Mouse (Mus musculus) left cerebral cortex, postnatal 36 days (tissue): ENCODE measurements around the gene Rsph14. TPM values are rescaled to one million over a fixed set of nuclear protein-coding genes. Genes with fewer than 3 reads are reported as not detected.
"Not testable (repeated sequence)": the region's sequence is repeated elsewhere in the genome, so short reads cannot be mapped to it uniquely, and the experiment has no call there.

Source experiments
- DNase-seq, 2 experiments: peaks; one replicate each; pipeline ENCODE4 v3.0.0; 2021 to 2022; ENCODE audit warnings: low spot score in 2 of 2, mixed read lengths in 1 of 2
- intact Hi-C: fragments of 180-260 bp; cut with DNase I; formaldehyde crosslinking; loops from one replicate; pipeline ENCODE4 v1.15.1; 2025
- total RNA-seq, 2 experiments: library from RNA; stranded (reverse); gene quantifications; 2 replicates each; pipeline ENCODE4 v1.2.3; 2021

Rsph14 gene
- total RNA-seq, 2 experiments from 2014 or later: 0.32 to 0.35 TPM

GRCm38 (mm10) chr10:75055672-75056071 lies 23.3 kb upstream of the Rsph14 start:
- intact Hi-C loops: no loop called here
- no peak for DNase-seq

GRCm38 (mm10) chr10:75054125-75054524 lies 21.7 kb upstream of the Rsph14 start:
- intact Hi-C loops: no loop called here
- DNase-seq: no peak

GRCm38 (mm10) chr10:75053655-75054054 lies 21.3 kb upstream of the Rsph14 start:
- DNase-seq: no peak
- intact Hi-C loops: no loop called here

- intact Hi-C loops: no loop called here
Observed at GRCm38 (mm10) chr10:75052902-75053301, 20.5 kb upstream of the Rsph14 start.

GRCm38 (mm10) chr10:75051364-75052074 lies 19.1 kb upstream of the Rsph14 start:
- intact Hi-C loops: no loop called here
- DNase-seq: no peak

More at GRCm38 (mm10) chr10:75052902-75053301, 20.5 kb upstream of the Rsph14 start:
- DNase-seq: no peak

- DNase-seq: no peak
- intact Hi-C loops: no loop called here
Observed at GRCm38 (mm10) chr10:75048711-75049110, 16.3 kb upstream of the Rsph14 start.

- intact Hi-C loops: no loop called here
- no peak for DNase-seq
Observed at GRCm38 (mm10) chr10:75045831-75046230, 13.4 kb upstream of the Rsph14 start.

- intact Hi-C loops: no loop called here
- no peak for DNase-seq
Observed at GRCm38 (mm10) chr10:75044459-75044858, 12.1 kb upstream of the Rsph14 start.

GRCm38 (mm10) chr10:75042060-75042459 lies 9.7 kb upstream of the Rsph14 start:
- intact Hi-C loops, DNase-seq: not testable (repeated sequence)

- intact Hi-C loops: no loop called here
- DNase-seq: peak; percentile 91 to 92
Observed at GRCm38 (mm10) chr10:75036883-75037379, 4.5 kb upstream of the Rsph14 start, which contains the start of gene Rab36. Gene Rab36, plus strand, starts transcription at chr10:75037058.

GRCm38 (mm10) chr10:75031345-75032114 lies 856 bp downstream of the Rsph14 start:
- intact Hi-C loops: no loop called here
- no peak for DNase-seq

- intact Hi-C loops: no loop called here
- DNase-seq: no peak
Observed at GRCm38 (mm10) chr10:75030234-75030633, 2.2 kb downstream of the Rsph14 start.

GRCm38 (mm10) chr10:75029677-75030076 lies 2.7 kb downstream of the Rsph14 start:
- no peak for DNase-seq
- intact Hi-C loops: no loop called here

- DNase-seq: no peak
- intact Hi-C loops: no loop called here
Observed at GRCm38 (mm10) chr10:75028743-75029142, 3.6 kb downstream of the Rsph14 start.

GRCm38 (mm10) chr10:75026491-75026890 lies 5.9 kb downstream of the Rsph14 start:
- intact Hi-C loops: no loop called here
- no peak for DNase-seq

GRCm38 (mm10) chr10:75021138-75021537 lies 11.2 kb downstream of the Rsph14 start:
- intact Hi-C loops: loop anchor here (2.0 kb wide), 1 partner anchor 84 kb away; no protein-coding TSS in a partner anchor
- DNase-seq: peak; percentile 74 to 79

- no peak for DNase-seq
- intact Hi-C loops: loop anchor here (2.0 kb wide), 1 partner anchor 83 kb away; no protein-coding TSS in a partner anchor
Observed at GRCm38 (mm10) chr10:75020271-75020670, 12.1 kb downstream of the Rsph14 start.

- intact Hi-C loops: no loop called here
- DNase-seq: no peak
Observed at GRCm38 (mm10) chr10:75016481-75016880, 15.9 kb downstream of the Rsph14 start.

GRCm38 (mm10) chr10:75015465-75015864 lies 16.9 kb downstream of the Rsph14 start:
- intact Hi-C loops: no loop called here

GRCm38 (mm10) chr10:75010704-75011103 lies 21.7 kb downstream of the Rsph14 start:
- intact Hi-C loops: no loop called here
- no peak for DNase-seq

More at GRCm38 (mm10) chr10:75015465-75015864, 16.9 kb downstream of the Rsph14 start:
- no peak for DNase-seq
